In genomic region chr6:116183509-116183908, GRCm38 (mm10) we compare ENCODE assay signal across 24 mouse cellular contexts. TPM values are rescaled to one million over a fixed set of nuclear protein-coding genes. Genes with fewer than 3 reads are reported as not detected.
DNase-seq lines count a peak whose midpoint lies in the region; ATAC-seq lines count a peak whose summit lies in the region.
"Had no signal": no experiment of that assay in that cellular context is flagged by ENCODE, and none has a peak within 500 bp of the region (broad histone marks: within the 10 kb centered on the region; RNA-seq: fewer than 3 reads in every experiment).

No protein-coding gene starts in this region.

- H3K4me1 ChIP-seq in intestine, embryonic 15.5 days (replicated peaks), result 0 out of 2 replicates have a peak, but pooled peaks cover 2% of the 10 kb centered on the region
- H3K4me1 ChIP-seq: embryonic facial prominence, embryonic 13.5 days; embryonic facial prominence, embryonic 15.5 days; forebrain, embryonic 10.5 days; forebrain, embryonic 12.5 days had no signal

- H3K4me2 ChIP-seq in intestine, embryonic 15.5 days (replicated peaks), result no peak overlapping the region
- H3K4me2 ChIP-seq: embryonic facial prominence, embryonic 13.5 days; embryonic facial prominence, embryonic 15.5 days; forebrain, embryonic 12.5 days had no signal

- H3K27ac ChIP-seq in intestine, embryonic 15.5 days, result no peak overlapping the region
- H3K27ac ChIP-seq: embryonic facial prominence, embryonic 13.5 days; embryonic facial prominence, embryonic 15.5 days; forebrain, embryonic 10.5 days; forebrain, embryonic 12.5 days had no signal

- no peaks in the 10 kb centered on the region for H3K36me3 ChIP-seq in intestine, embryonic 15.5 days

- 87% methylated on average over 5 of the region's 5 CpGs for WGBS in intestine, embryonic 15.5 days

- no peaks in the 10 kb centered on the region for H3K27me3 ChIP-seq in intestine, embryonic 15.5 days (replicated peaks)
- H3K27me3 ChIP-seq: embryonic facial prominence, embryonic 13.5 days; embryonic facial prominence, embryonic 15.5 days; forebrain, embryonic 12.5 days had no signal

- no peak overlapping the region for H3K9ac ChIP-seq in intestine, embryonic 15.5 days
- H3K9ac ChIP-seq: embryonic facial prominence, embryonic 13.5 days; embryonic facial prominence, embryonic 15.5 days; forebrain, embryonic 12.5 days had no signal

- ATAC-seq in CD4-positive, CD25-positive, alpha-beta regulatory T cell, adult 4 months, result peak; percentile 26
- ATAC-seq in intestine, embryonic 15.5 days, result no peak
- no peak for ATAC-seq in frontal cortex, adult (ENCODE audit: low TSS enrichment)
- ATAC-seq: forebrain, embryonic 14.5 days; forebrain, embryonic 16.5 days had no signal

- no peaks in the 10 kb centered on the region for H3K9me3 ChIP-seq in intestine, embryonic 15.5 days
- H3K9me3 ChIP-seq: embryonic facial prominence, embryonic 13.5 days; embryonic facial prominence, embryonic 15.5 days; forebrain, embryonic 10.5 days; forebrain, embryonic 12.5 days; G1E had no signal

- peak; percentile 56 for DNase-seq in A20 (ENCODE audit: low read depth, low spot score)
- DNase-seq in induced T-regulatory cell, adult 2 months (ENCODE audit: low read depth), result peak; percentile 29
- DNase-seq in adrenal gland, adult 2 months, result no peak
- DNase-seq: adrenal gland, adult 8-10 months; adrenal gland, postnatal 25 days; B cell, adult 2 months; cerebellum, adult 11 months; cerebellum, adult 18-20 months; cerebellum, adult 8-10 months; cerebellum, adult 9-11 months; cerebellum, postnatal 14 days; cerebellum, postnatal 36 days; embryo, embryonic 11 days had no signal

- no peak overlapping the region for H3K4me3 ChIP-seq in intestine, embryonic 15.5 days (replicated peaks)
- H3K4me3 ChIP-seq: embryonic facial prominence, embryonic 13.5 days; embryonic facial prominence, embryonic 15.5 days; erythroblast, embryonic 14.5 days; forebrain, embryonic 10.5 days; forebrain, embryonic 12.5 days had no signal

RNA-seq across cellular contexts. Expression of gene Tmcc1, which starts 9.8 kb away (rescaled TPM):
- 10 to 100 TPM; 30.4 to 30.8 TPM for polyA plus RNA-seq in CD4-positive, CD25-positive, alpha-beta regulatory T cell, adult 4 months (2017; shearing (Covaris generic))
- polyA plus RNA-seq in intestine, embryonic 15.5 days (2015; fragmentation: Nextera tagmentation; extraction: Ambion mirVana), result 10.0 and 12.4 TPM in 2 replicates
- total RNA-seq in adrenal gland, adult 2 months (2021), result 10 to 100 TPM; 20.7 to 24.1 TPM
- 4.0 and 4.3 TPM in 2 replicates for polyA plus RNA-seq in adrenal gland, adult 2 months (2012; rRNA removed)

RNA-seq across cellular contexts. Expression of gene Washc2, which starts 24.3 kb away (rescaled TPM):
- 10 to 100 TPM; 43.9 to 68.3 TPM for polyA plus RNA-seq in CD4-positive, CD25-positive, alpha-beta regulatory T cell, adult 4 months (2017; shearing (Covaris generic))
- polyA plus RNA-seq in intestine, embryonic 15.5 days (2015; fragmentation: Nextera tagmentation; extraction: Ambion mirVana), result 48.7 and 53.7 TPM in 2 replicates
- total RNA-seq in adrenal gland, adult 2 months (2021), result 10 to 100 TPM; 44.2 to 45.8 TPM
- polyA plus RNA-seq in adrenal gland, adult 2 months (2012; rRNA removed), result 44.6 and 51.4 TPM in 2 replicates
